Mouse (Mus musculus) MEL (cell line): Measurements from ENCODE around the gene Esyt3. TPM values are rescaled to one million over a fixed set of nuclear protein-coding genes. Genes with fewer than 3 reads are reported as not detected.

Experiments
- DNase-seq: peaks from one replicate; pipeline ENCODE4 v3.0.0; 2011; ENCODE audit warnings: low read depth, low spot score
- H3K27ac ChIP-seq: 2 replicates; pipeline ENCODE4 v1.5.1; 2012; ENCODE audit warnings: low read depth, mild to moderate bottlenecking, control low read depth, low read length, moderate library complexity; ENCODE audit not compliant: control insufficient read depth
- H3K27me3 ChIP-seq, 2 experiments: fragments of 150-350 bp in 1 of 2; sonication (generic) in 1 of 2; 2 replicates each; pipeline ENCODE4 v1.6.1; 2012; ENCODE audit warnings: low read length in 2 of 2, mild to moderate bottlenecking in 2 of 2, improper control_type of control experiment in 1 of 2, moderate library complexity in 1 of 2; ENCODE audit not compliant: insufficient read depth in 2 of 2, control insufficient read depth in 1 of 2
- H3K36me3 ChIP-seq, 2 experiments: 2 replicates each; pipeline ENCODE4 v1.6.1; 2012 to 2014; ENCODE audit warnings: low read length in 2 of 2, improper control_type of control experiment in 1 of 2, inconsistent platforms in 1 of 2, mild to moderate bottlenecking in 1 of 2; ENCODE audit not compliant: insufficient read depth in 2 of 2, control insufficient read depth in 1 of 2
- H3K4me1 ChIP-seq, 2 experiments: fragments of 150-350 bp in 1 of 2; sonication (generic) in 1 of 2; 2 replicates each; pipeline ENCODE4 v1.6.1; 2012; ENCODE audit warnings: low read length in 2 of 2, improper control_type of control experiment in 1 of 2, mild to moderate bottlenecking in 1 of 2; ENCODE audit not compliant: insufficient read depth in 2 of 2, control insufficient read depth in 1 of 2
- H3K4me3 ChIP-seq, 2 experiments: fragments of 150-350 bp in 1 of 2; sonication (generic) in 1 of 2; 2 replicates each; pipeline ENCODE4 v1.5.1; 2012; ENCODE audit warnings: low read depth in 2 of 2, low read length in 2 of 2, mild to moderate bottlenecking in 2 of 2, moderate library complexity in 2 of 2, control low read depth in 1 of 2, improper control_type of control experiment in 1 of 2; ENCODE audit not compliant: control insufficient read depth in 1 of 2, insufficient read depth in 1 of 2
- H3K79me2 ChIP-seq: 2 replicates; pipeline ENCODE4 v1.6.1; 2012; ENCODE audit warnings: mild to moderate bottlenecking, low read length, moderate library complexity; ENCODE audit not compliant: control insufficient read depth, poor library complexity, insufficient read depth
- H3K9ac ChIP-seq: 2 replicates; pipeline ENCODE4 v1.6.1; 2012; ENCODE audit warnings: low read depth, mild to moderate bottlenecking, control low read depth, low read length, moderate library complexity; ENCODE audit not compliant: control insufficient read depth, poor library complexity, severe bottlenecking
- H3K9me3 ChIP-seq: fragments of 150-350 bp; sonication (generic); replicated peaks from 2 replicates; pipeline ENCODE4 v1.6.1; 2012; ENCODE audit warnings: mild to moderate bottlenecking, low read length, improper control_type of control experiment, moderate library complexity; ENCODE audit not compliant: insufficient read depth
- BHLHE40 ChIP-seq: IDR thresholded peaks from 2 replicates; pipeline ENCODE4 v1.6.1; 2012; ENCODE audit warnings: low read depth, mild to moderate bottlenecking, inconsistent platforms, low read length, improper control_type of control experiment, borderline replicate concordance
- CHD1 ChIP-seq: IDR thresholded peaks from 2 replicates; pipeline ENCODE4 v1.6.1; 2012; ENCODE audit warnings: low read depth, mild to moderate bottlenecking, inconsistent platforms, low read length, improper control_type of control experiment
- CHD2 ChIP-seq: IDR thresholded peaks from 2 replicates; pipeline ENCODE4 v1.6.1; 2011; ENCODE audit warnings: low read length, improper control_type of control experiment
- CTCF ChIP-seq, 3 experiments: IDR thresholded peaks in 2 of 3; conservative IDR thresholded peaks in 1 of 3; 2 replicates each; pipeline ENCODE4 v1.5.1; 2011 to 2012; ENCODE audit warnings: low read length in 3 of 3, low read depth in 2 of 3, mild to moderate bottlenecking in 2 of 3, improper control_type of control experiment in 1 of 3, inconsistent platforms in 1 of 3, mixed read lengths in 1 of 3, moderate library complexity in 1 of 3; ENCODE audit not compliant: control insufficient read depth in 1 of 3, insufficient read depth in 1 of 3, poor library complexity in 1 of 3, severe bottlenecking in 1 of 3
- E2F4 ChIP-seq: IDR thresholded peaks from 2 replicates; pipeline ENCODE4 v1.6.1; 2011; ENCODE audit warnings: low read depth, low read length, improper control_type of control experiment, borderline replicate concordance
- EP300 ChIP-seq, 2 experiments: IDR thresholded peaks; 2 replicates each; pipeline ENCODE4 v1.6.1; 2011; ENCODE audit warnings: improper control_type of control experiment in 2 of 2, low read length in 2 of 2, low read depth in 1 of 2, mild to moderate bottlenecking in 1 of 2
- ETS1 ChIP-seq: IDR thresholded peaks from 2 replicates; pipeline ENCODE4 v1.6.1; 2012; ENCODE audit warnings: low read depth, mild to moderate bottlenecking, inconsistent platforms, low read length, improper control_type of control experiment, moderate library complexity
- GABPA ChIP-seq: IDR thresholded peaks from 2 replicates; pipeline ENCODE4 v1.6.1; 2012; ENCODE audit warnings: low read depth, mild to moderate bottlenecking, inconsistent platforms, low read length, improper control_type of control experiment, moderate library complexity
- GATA1 ChIP-seq: IDR thresholded peaks from 2 replicates; pipeline ENCODE4 v1.6.1; 2011; ENCODE audit warnings: low read depth, low read length, improper control_type of control experiment
- HCFC1 ChIP-seq: IDR thresholded peaks from 2 replicates; pipeline ENCODE4 v1.6.1; 2012; ENCODE audit warnings: low read depth, mild to moderate bottlenecking, inconsistent platforms, low read length, improper control_type of control experiment, moderate library complexity
- JUND ChIP-seq: IDR thresholded peaks from 2 replicates; pipeline ENCODE4 v1.6.1; 2011; ENCODE audit warnings: low read depth, mild to moderate bottlenecking, improper control_type of control experiment, low read length
- MAFK ChIP-seq: IDR thresholded peaks from 2 replicates; pipeline ENCODE4 v1.6.1; 2011; ENCODE audit warnings: low read depth, mild to moderate bottlenecking, low read length, improper control_type of control experiment, borderline replicate concordance
- MAX ChIP-seq: IDR thresholded peaks from 2 replicates; pipeline ENCODE4 v1.6.1; 2011; ENCODE audit warnings: low read length, improper control_type of control experiment
- MAZ ChIP-seq: IDR thresholded peaks from 2 replicates; pipeline ENCODE4 v1.6.1; 2012; ENCODE audit warnings: low read depth, mild to moderate bottlenecking, inconsistent platforms, low read length, improper control_type of control experiment
- MEF2A ChIP-seq: IDR thresholded peaks from 2 replicates; pipeline ENCODE4 v1.6.1; 2014; ENCODE audit warnings: low read depth, mild to moderate bottlenecking, inconsistent platforms, low read length, improper control_type of control experiment; ENCODE audit not compliant: poor library complexity, insufficient replicate concordance, severe bottlenecking; ENCODE audit errors: extremely low read depth
- MXI1 ChIP-seq: IDR thresholded peaks from 2 replicates; pipeline ENCODE4 v1.6.1; 2011; ENCODE audit warnings: mild to moderate bottlenecking, low read depth, low read length, improper control_type of control experiment
- MYB ChIP-seq: IDR thresholded peaks from 2 replicates; pipeline ENCODE4 v1.6.1; 2011; ENCODE audit warnings: mild to moderate bottlenecking, low read depth, low read length, improper control_type of control experiment
- MYC ChIP-seq: IDR thresholded peaks from 2 replicates; pipeline ENCODE4 v1.6.1; 2011; ENCODE audit warnings: low read depth, mild to moderate bottlenecking, low read length, improper control_type of control experiment, moderate library complexity
- NELFE ChIP-seq: IDR thresholded peaks from 2 replicates; pipeline ENCODE4 v1.6.1; 2011; ENCODE audit warnings: low read depth, low read length, improper control_type of control experiment
- RCOR1 ChIP-seq: IDR thresholded peaks from 2 replicates; pipeline ENCODE4 v1.6.1; 2012; ENCODE audit warnings: low read depth, mild to moderate bottlenecking, inconsistent platforms, low read length, improper control_type of control experiment
- SMC3 ChIP-seq: IDR thresholded peaks from 2 replicates; pipeline ENCODE4 v1.6.1; 2011; ENCODE audit warnings: low read depth, low read length, improper control_type of control experiment
- TBP ChIP-seq: IDR thresholded peaks from 2 replicates; pipeline ENCODE4 v1.8.0; 2011; ENCODE audit warnings: low read depth, low read length, improper control_type of control experiment
- TCF12 ChIP-seq: IDR thresholded peaks from 2 replicates; pipeline ENCODE4 v1.6.1; 2014; ENCODE audit warnings: low read depth, mild to moderate bottlenecking, inconsistent platforms, low read length, improper control_type of control experiment, moderate library complexity
- ZMIZ1 ChIP-seq: IDR thresholded peaks from 2 replicates; pipeline ENCODE4 v1.6.1; 2012; ENCODE audit warnings: low read depth, mild to moderate bottlenecking, inconsistent platforms, low read length, improper control_type of control experiment, moderate library complexity
- ZNF384 ChIP-seq: IDR thresholded peaks from 2 replicates; pipeline ENCODE4 v1.6.1; 2012; ENCODE audit warnings: low read depth, mild to moderate bottlenecking, inconsistent platforms, low read length, improper control_type of control experiment
- polyA plus RNA-seq, 2 experiments: library from polyadenylated mRNA; stranded (reverse) in 1 of 2; unstranded in 1 of 2; fragments of >175 nt in 1 of 2; fragments of >200 nt in 1 of 2; gene quantifications; 2 replicates each; pipeline versions ENCODE4 v1.2.1 to v1.2.4; 2012; ENCODE audit warnings: low replicate concordance in 2 of 2, low read depth in 1 of 2; ENCODE audit not compliant: insufficient read length in 2 of 2, insufficient read depth in 1 of 2, missing spikeins in 1 of 2
- total RNA-seq: library from RNA; depleted of rRNA; stranded (reverse); fragments of 300-350 nt; gene quantifications from 2 replicates; pipeline ENCODE4 v1.2.3, GENCODE M21; 2012

Esyt3 gene
- total and polyA plus RNA-seq, 3 experiments: 0.07 TPM; not detected in 2

- H3K27me3 ChIP-seq: peaks cover 2 to 7% of the 10 kb centered on the region in 2 experiments; a peak in 2 of 4 replicates
- no peaks in the 10 kb centered on the region for H3K79me2 ChIP-seq
- TF ChIP-seq JUND: no peak
- TF ChIP-seq MAZ: no peak
- TF ChIP-seq GABPA: no peak
- no peak for TF ChIP-seq E2F4
- no peak for TF ChIP-seq ZNF384
- no peak for TF ChIP-seq MEF2A
- TF ChIP-seq ZMIZ1: no peak
- TF ChIP-seq GATA1: no peak
- no peak for TF ChIP-seq EP300 (IDR thresholded peaks at IDR 0.05; ENCODE audit: low read depth in 1 of 2, low read length in 2 of 2)
- TF ChIP-seq CTCF (IDR thresholded peaks at IDR 0.05 in 2 of 3, conservative IDR thresholded peaks at IDR 0.05 in 1 of 3; ENCODE audit: control insufficient read depth in 1 of 3, insufficient read depth in 1 of 3, low read depth in 2 of 3, low read length in 3 of 3, poor library complexity in 1 of 3, severe bottlenecking in 1 of 3): no peak
- TF ChIP-seq MYB: no peak
- no peak for TF ChIP-seq TBP
- TF ChIP-seq MXI1: no peak
- TF ChIP-seq MYC: no peak
Measured at GRCm38 (mm10) chr9:99397056-99397815, 38.9 kb upstream of the Esyt3 start.

GRCm38 (mm10) chr9:99394366-99394765, 36.0 kb upstream of the Esyt3 start:
- Histone ChIP-seq H3K36me3 (no peaks in the 10 kb centered on the region), H3K9me3 (no peaks in the 10 kb centered on the region), H3K4me3 (no peak overlapping the region), H3K27me3 (peaks cover 2 to 6% of the 10 kb centered on the region in 2 experiments; a peak in 2 of 4 replicates), H3K4me1 (no peaks in the 10 kb centered on the region), H3K27ac (no peak overlapping the region), H3K9ac (no peak overlapping the region), H3K79me2 (no peaks in the 10 kb centered on the region)
- TF ChIP-seq TCF12 (no peak), CHD2 (no peak), MAFK (no peak), ETS1 (no peak), ZNF384 (no peak), RCOR1 (no peak), BHLHE40 (no peak), GATA1 (no peak), MEF2A (no peak), NELFE (no peak), MAZ (no peak), JUND (no peak), CHD1 (no peak), MAX (no peak), HCFC1 (no peak), E2F4 (no peak), SMC3 (no peak)
- no peak for DNase-seq

More at GRCm38 (mm10) chr9:99397056-99397815, 38.9 kb upstream of the Esyt3 start:
- Histone ChIP-seq H3K27ac (no peak overlapping the region), H3K9ac (no peak overlapping the region), H3K9me3 (no peaks in the 10 kb centered on the region), H3K4me1 (no peaks in the 10 kb centered on the region), H3K36me3 (no peaks in the 10 kb centered on the region), H3K4me3 (no peak overlapping the region)
- no peak for DNase-seq
